ENCODE assay signal across 14 mouse cellular contexts in the genomic region with DNA sequence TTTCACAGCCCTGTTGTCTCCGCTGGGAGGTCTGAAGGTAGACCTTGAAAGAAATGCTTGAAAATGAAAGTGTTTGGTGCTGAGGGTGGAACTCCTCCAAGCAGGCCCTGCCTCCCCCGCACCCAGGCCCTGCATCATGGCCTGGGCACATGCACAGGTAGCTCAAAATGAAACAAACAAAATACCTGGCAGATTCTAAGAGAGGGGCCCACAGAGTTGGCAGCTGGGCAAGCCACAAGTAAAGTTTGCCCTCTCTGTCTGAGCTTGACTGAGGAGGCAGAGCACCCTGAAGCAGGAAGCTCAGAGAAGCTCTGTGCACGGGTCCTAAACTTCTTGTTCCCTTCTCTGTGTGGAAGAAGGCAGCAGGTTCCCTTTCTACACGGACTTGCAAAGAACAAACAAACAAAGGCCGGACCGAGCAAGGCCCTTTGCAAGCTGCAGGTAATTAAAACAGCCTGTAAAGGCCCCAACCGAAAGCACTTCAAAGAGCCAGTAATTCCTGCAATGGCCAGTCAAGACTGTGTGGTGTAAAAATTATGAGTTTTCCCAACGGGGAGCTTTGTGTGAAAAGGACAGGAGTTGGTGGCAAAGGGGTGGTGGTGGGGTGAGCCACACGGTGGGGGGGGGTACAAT.
DNase-seq lines count a peak whose midpoint lies in the region; ATAC-seq and TF ChIP-seq lines count a peak whose summit lies in the region.
"Had no signal": no experiment of that assay in that cellular context is flagged by ENCODE, and none has a peak within 500 bp of the region (broad histone marks: within the 10 kb centered on the region; RNA-seq: fewer than 3 reads in every experiment).

No protein-coding gene starts in this region.

- H3K27me3 ChIP-seq in hindbrain, embryonic 10.5 days (ENCODE audit: insufficient read depth, poor library complexity, severe bottlenecking) = no peaks in the 10 kb centered on the region
- H3K27me3 ChIP-seq in hindbrain, embryonic 16.5 days (replicated peaks; ENCODE audit: control insufficient read depth, insufficient read depth, low read length) = no peaks in the 10 kb centered on the region
- no peaks in the 10 kb centered on the region for H3K27me3 ChIP-seq in embryonic facial prominence, embryonic 11.5 days (ENCODE audit: control insufficient read depth, insufficient read depth, low read length)
- no peaks in the 10 kb centered on the region for H3K27me3 ChIP-seq in heart, adult 2 months (ENCODE audit: control insufficient read depth, insufficient read depth, low read length)
- H3K27me3 ChIP-seq: heart, embryonic 12.5 days had no signal

- no peak overlapping the region for H3K4me2 ChIP-seq in hindbrain, embryonic 16.5 days (ENCODE audit: low read length)
- H3K4me2 ChIP-seq in embryonic facial prominence, embryonic 11.5 days (ENCODE audit: low read depth, low read length) = no peak overlapping the region
- H3K4me2 ChIP-seq: heart, embryonic 12.5 days had no signal

- ATAC-seq in hindbrain, embryonic 16.5 days = no peak
- no peak for ATAC-seq in embryonic facial prominence, embryonic 11.5 days (replicated peaks; ENCODE audit: insufficient number of reproducible peaks, low FRiP score, low TSS enrichment, low read depth)
- 0 out of 2 replicates have a peak, but pooled peaks have one; percentile 24 for ATAC-seq in megakaryocyte, adult 5-6 weeks (ENCODE audit: poor library complexity, severe bottlenecking)
- ATAC-seq: CD4-positive, CD25-positive, alpha-beta regulatory T cell, adult 4 months had no signal

- no peak for TF ChIP-seq POLR2A in heart, adult 2 months (IDR thresholded peaks at IDR 0.05; ENCODE audit: insufficient read depth, low read depth, low read length)

- peak; percentile 37 for DNase-seq in hindbrain, embryonic 10.5 days (ENCODE audit: low spot score)
- peak; percentile 2 for DNase-seq in T-cell, adult 2 months (ENCODE audit: low spot score)
- DNase-seq in embryonic facial prominence, embryonic 11.5 days (ENCODE audit: low spot score) = peak; percentile 71
- no peak for DNase-seq in left cerebral cortex, postnatal 10 days (ENCODE audit: extremely low spot score in 1 of 2, low spot score in 2 of 2)
- DNase-seq in urinary bladder, adult 18-20 months (ENCODE audit: low spot score in 2 of 2) = no peak
- no peak for DNase-seq in heart, adult 2 months
- DNase-seq: adrenal gland, postnatal 36 days; cerebellum, postnatal 14 days; lung, adult 18-20 months; right cerebral cortex, postnatal 25 days had no signal

- intact Hi-C loops in left cerebral cortex, postnatal 10 days (cut with DNase I) = no loop called here
- intact Hi-C loops in heart, adult 2 months (cut with DNase I) = no loop called here

- TF ChIP-seq CTCF in heart, adult 2 months (IDR thresholded peaks at IDR 0.05) = no peak

- peak overlapping the region; percentile 81 for H3K27ac ChIP-seq in hindbrain, embryonic 10.5 days
- no peak overlapping the region for H3K27ac ChIP-seq in hindbrain, embryonic 16.5 days (ENCODE audit: low read depth, low read length)
- H3K27ac ChIP-seq in embryonic facial prominence, embryonic 11.5 days (replicated peaks; ENCODE audit: low read depth, low read length) = 0 out of 2 replicates have a peak overlapping the region, but pooled peaks have one; percentile 29
- H3K27ac ChIP-seq in heart, adult 2 months = no peak overlapping the region; the same call in 1 of the 2 replicates

- no peaks in the 10 kb centered on the region for H3K9me3 ChIP-seq in hindbrain, embryonic 10.5 days
- no peaks in the 10 kb centered on the region for H3K9me3 ChIP-seq in hindbrain, embryonic 16.5 days (ENCODE audit: control insufficient read depth, low read length)
- H3K9me3 ChIP-seq in embryonic facial prominence, embryonic 11.5 days (replicated peaks; ENCODE audit: control insufficient read depth, low read length) = no peaks in the 10 kb centered on the region
- H3K9me3 ChIP-seq: heart, embryonic 12.5 days had no signal

- H3K79me2 ChIP-seq in heart, adult 2 months (replicated peaks; ENCODE audit: control insufficient read depth, insufficient read depth, low read length) = peaks cover 12% of the 10 kb centered on the region; the same call in 1 of the 2 replicates

- peaks cover 15% of the 10 kb centered on the region; the same call in 1 of the 2 replicates for H3K36me3 ChIP-seq in hindbrain, embryonic 10.5 days
- no peaks in the 10 kb centered on the region for H3K36me3 ChIP-seq in hindbrain, embryonic 16.5 days (ENCODE audit: control insufficient read depth, insufficient read depth, low read length)
- H3K36me3 ChIP-seq in embryonic facial prominence, embryonic 11.5 days (replicated peaks; ENCODE audit: control insufficient read depth, insufficient read depth, low read depth, low read length) = no peaks in the 10 kb centered on the region
- peaks cover 35% of the 10 kb centered on the region for H3K36me3 ChIP-seq in heart, adult 2 months (ENCODE audit: control insufficient read depth, insufficient read depth, low read length)
- H3K36me3 ChIP-seq: heart, embryonic 12.5 days had no signal

- peaks cover 53% of the 10 kb centered on the region for H3K4me1 ChIP-seq in hindbrain, embryonic 10.5 days (replicated peaks)
- peaks cover 10% of the 10 kb centered on the region; the same call in 1 of the 2 replicates for H3K4me1 ChIP-seq in hindbrain, embryonic 16.5 days (ENCODE audit: control insufficient read depth, insufficient read depth, low read depth, low read length)
- H3K4me1 ChIP-seq in embryonic facial prominence, embryonic 11.5 days (ENCODE audit: control insufficient read depth, insufficient read depth, low read length) = peaks cover 2% of the 10 kb centered on the region; the same call in 1 of the 2 replicates
- H3K4me1 ChIP-seq in heart, adult 2 months (ENCODE audit: control insufficient read depth, insufficient read depth, low read length) = peaks cover 41% of the 10 kb centered on the region

- no peak overlapping the region for H3K4me3 ChIP-seq in hindbrain, embryonic 10.5 days
- no peak overlapping the region for H3K4me3 ChIP-seq in hindbrain, embryonic 16.5 days (ENCODE audit: low read length)
- no peak overlapping the region for H3K4me3 ChIP-seq in embryonic facial prominence, embryonic 11.5 days (ENCODE audit: low read depth, low read length)
- no peak overlapping the region for H3K4me3 ChIP-seq in heart, adult 2 months
- H3K4me3 ChIP-seq: heart, embryonic 12.5 days had no signal

- no peak overlapping the region for H3K9ac ChIP-seq in hindbrain, embryonic 16.5 days (ENCODE audit: low read depth, low read length)
- no peak overlapping the region for H3K9ac ChIP-seq in embryonic facial prominence, embryonic 11.5 days (replicated peaks; ENCODE audit: low read length)
- no peak overlapping the region for H3K9ac ChIP-seq in heart, adult 2 months (ENCODE audit: low read depth, low read length)
- H3K9ac ChIP-seq: heart, embryonic 12.5 days had no signal

- no peak for TF ChIP-seq EP300 in heart, adult 2 months (IDR thresholded peaks at IDR 0.05; ENCODE audit: insufficient read depth, low read depth, low read length)

- WGBS in hindbrain, embryonic 10.5 days = 42% methylated on average over 9 of the region's 9 CpGs
- 32% methylated on average over 9 of the region's 9 CpGs for WGBS in hindbrain, embryonic 16.5 days
- 27% methylated on average over 9 of the region's 9 CpGs for WGBS in embryonic facial prominence, embryonic 11.5 days
- WGBS in heart, adult 2 months = 74% methylated on average over 9 of the region's 9 CpGs

Comparison
In these comparisons a context has a peak if more than half of its experiments do, and no peak if none do; other contexts are left out.
1. H3K27ac ChIP-seq: peak in hindbrain, embryonic 10.5 days (single experiment) and embryonic facial prominence, embryonic 11.5 days (single experiment); none in hindbrain, embryonic 16.5 days (single experiment) and heart, adult 2 months (single experiment).
2. DNase-seq: peak in hindbrain, embryonic 10.5 days (single experiment), T-cell, adult 2 months (single experiment) and embryonic facial prominence, embryonic 11.5 days (single experiment); none in left cerebral cortex, postnatal 10 days (0 of 2), urinary bladder, adult 18-20 months (0 of 2) and heart, adult 2 months (0 of 2).